Mouse (Mus musculus) heart, postnatal 0 days (tissue): ENCODE results near the gene Pml. TPM values are rescaled to one million over a fixed set of nuclear protein-coding genes. Genes with fewer than 3 reads are reported as not detected.
A peak's percentile ranks its signal among the peaks of the same experiment; 100 is the strongest.

Source experiments
- ATAC-seq: fragments of 200-750 bp; cut with Nextera tagmentation; 2 replicates; pipeline ENCODE4 v1.8.0; 2017; ENCODE audit warnings: low read depth, moderate number of reproducible peaks, moderate library complexity; ENCODE audit not compliant: insufficient read depth
- DNase-seq: peaks from one replicate; pipeline ENCODE4 v3.0.0-alpha.2; 2016; ENCODE audit warnings: low spot score
- H3K27ac ChIP-seq: fragments of 300-500 bp; sonication (generic); 2 replicates; pipeline ENCODE4 v1.5.1; 2014; ENCODE audit warnings: low read depth, mild to moderate bottlenecking
- H3K27me3 ChIP-seq: fragments of 300-500 bp; sonication (generic); 2 replicates; pipeline ENCODE4 v1.6.1; 2014; ENCODE audit warnings: low read length, mixed read lengths; ENCODE audit not compliant: control insufficient read depth, insufficient read depth
- H3K36me3 ChIP-seq: fragments of 300-500 bp; sonication (generic); replicated peaks from 2 replicates; pipeline ENCODE4 v1.6.1; 2014; ENCODE audit warnings: low read length, mixed read lengths; ENCODE audit not compliant: control insufficient read depth, insufficient read depth
- H3K4me1 ChIP-seq: fragments of 300-500 bp; sonication (generic); 2 replicates; pipeline ENCODE4 v1.6.1; 2014; ENCODE audit warnings: antibody characterized with exemption; ENCODE audit not compliant: control insufficient read depth, insufficient read depth
- H3K4me2 ChIP-seq: fragments of 300-500 bp; sonication (generic); 2 replicates; pipeline ENCODE4 v1.6.1; 2014; ENCODE audit warnings: low read depth, mild to moderate bottlenecking, low read length, moderate library complexity
- H3K4me3 ChIP-seq: fragments of 300-500 bp; sonication (generic); 2 replicates; pipeline ENCODE4 v1.5.1; 2014; ENCODE audit warnings: low read depth, low read length
- H3K9ac ChIP-seq: fragments of 300-500 bp; sonication (generic); replicated peaks from 2 replicates; pipeline ENCODE4 v1.6.1; 2014; ENCODE audit warnings: low read depth, low read length, mixed read lengths
- H3K9me3 ChIP-seq: fragments of 300-500 bp; sonication (generic); replicated peaks from 2 replicates; pipeline ENCODE4 v1.6.1; 2016; ENCODE audit warnings: low read length; ENCODE audit not compliant: control insufficient read depth
- CTCF ChIP-seq: IDR thresholded peaks from 2 replicates; pipeline ENCODE4 v1.5.1; 2016; ENCODE audit warnings: antibody characterized with exemption, control low read depth, low read depth
- EP300 ChIP-seq: IDR thresholded peaks from 2 replicates; pipeline ENCODE4 v1.6.1; 2016; ENCODE audit warnings: antibody characterized with exemption, low read depth
- WGBS: fragments of 180-500 bp; shearing (Covaris S2); extraction: QIAGEN DNeasy Blood & Tissue Kit; methylation state at CpG from one replicate; pipeline ENCODE4 v1.1.7; 2014; 5-methylcytosine and 5-hydroxymethylcytosine counted together
- polyA plus RNA-seq: library from polyadenylated mRNA; unstranded; fragments of >200 nt; fragmentation: Nextera tagmentation; extraction: Ambion mirVana; gene quantifications from 2 replicates; pipeline ENCODE4 v1.2.1, GENCODE M21; 2015
- total RNA-seq: library from RNA; depleted of rRNA; stranded (reverse); fragments of >200 nt; gene quantifications from 2 replicates; pipeline ENCODE4 v1.2.3, GENCODE M21; 2014; ENCODE audit warnings: low replicate concordance

Gene Pml
- total and polyA plus RNA-seq, 2 experiments from 2014 or later = 5.2 to 15.0 TPM

DNA sequence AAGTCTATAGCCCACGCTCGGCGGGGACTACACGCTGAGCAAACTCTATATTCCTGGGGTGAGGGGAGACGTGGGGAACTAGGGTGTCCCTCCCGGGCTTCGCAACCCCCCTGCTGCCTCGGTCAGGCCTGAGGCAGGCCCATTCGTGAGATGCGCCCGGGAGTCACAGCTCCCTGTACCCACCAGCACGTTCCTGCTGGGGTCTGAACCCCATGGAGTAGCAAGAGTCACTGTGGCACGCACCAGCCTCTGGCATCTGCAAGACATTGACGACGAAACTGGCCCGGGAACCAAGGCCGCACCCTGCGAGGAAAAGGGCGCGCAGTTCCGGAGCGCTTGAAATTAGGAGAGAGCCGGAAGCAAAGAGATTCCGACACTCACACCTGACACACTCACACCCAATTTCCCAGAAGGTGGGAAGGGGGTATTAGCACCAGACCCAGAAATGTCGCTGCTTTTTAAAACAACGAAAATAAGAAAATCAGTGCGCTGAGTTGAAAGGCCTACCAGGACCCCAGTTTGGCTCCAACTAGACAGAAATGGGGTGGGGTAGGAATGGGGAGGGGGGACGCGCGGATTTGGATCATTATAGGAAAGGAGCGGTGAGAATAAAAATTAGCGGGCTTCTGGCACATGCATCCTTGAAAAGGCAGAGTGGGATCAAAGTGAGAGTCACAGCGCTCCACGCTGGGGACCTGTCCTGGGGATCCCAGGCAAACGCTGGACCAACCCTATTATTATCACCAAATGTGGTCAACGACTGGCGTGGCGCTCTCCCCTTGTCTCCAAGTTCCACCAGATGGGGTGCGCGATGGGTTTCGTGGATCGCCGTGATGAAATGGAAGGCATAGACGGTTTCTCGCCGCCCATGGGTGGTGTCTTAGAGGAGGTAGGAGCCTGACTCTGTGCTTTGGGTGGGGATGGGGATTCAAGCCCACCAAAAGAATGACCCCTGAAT is 52.7 kb downstream of the Pml start:
- ATAC-seq (no peak), DNase-seq (no peak)
- H3K4me1 ChIP-seq = peaks cover 19% of the 10 kb centered on the region
- peak overlapping the region; percentile 50; the same call in 1 of the 2 replicates for H3K4me2 ChIP-seq
- no peaks in the 10 kb centered on the region for H3K9me3 ChIP-seq
- no peak overlapping the region for H3K9ac ChIP-seq
- peaks cover 84% of the 10 kb centered on the region for H3K27me3 ChIP-seq
- H3K4me3 ChIP-seq = peak overlapping the region; percentile 33
- WGBS = 4% methylated on average over 46 of the region's 46 CpGs
- no peaks in the 10 kb centered on the region for H3K36me3 ChIP-seq
- no peak overlapping the region for H3K27ac ChIP-seq
- no peak for TF ChIP-seq CTCF
- no peak for TF ChIP-seq EP300

DNA sequence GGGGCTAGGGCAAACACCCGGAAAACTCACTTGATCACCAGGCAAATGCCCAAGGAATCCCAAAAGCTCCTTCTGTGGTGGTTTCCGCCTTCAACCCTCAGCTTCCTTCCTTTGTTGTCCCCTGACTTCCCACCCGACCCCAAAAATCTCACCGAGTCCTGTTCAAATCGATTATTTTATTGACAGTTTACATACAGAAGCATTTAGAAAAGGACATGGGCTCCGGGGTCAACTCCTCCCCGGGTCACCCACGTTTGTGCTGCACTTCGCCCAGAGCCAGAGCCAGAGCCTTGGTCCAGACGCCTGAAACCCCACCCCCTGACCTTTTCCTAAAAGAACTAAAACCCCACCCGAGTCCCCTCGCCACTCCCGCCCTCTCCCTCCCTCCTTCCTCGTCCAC is 53.4 kb downstream of the Pml start:
- H3K4me2 ChIP-seq = peak overlapping the region; percentile 36; the same call in 1 of the 2 replicates
- H3K4me1 ChIP-seq = peaks cover 19% of the 10 kb centered on the region
- no peak overlapping the region for H3K27ac ChIP-seq
- ATAC-seq (no peak), DNase-seq (no peak)
- no peak overlapping the region for H3K4me3 ChIP-seq
- H3K9me3 ChIP-seq = no peaks in the 10 kb centered on the region
- H3K9ac ChIP-seq = no peak overlapping the region
- TF ChIP-seq CTCF (no peak), EP300 (no peak)
- WGBS = 8% methylated on average over 14 of the region's 14 CpGs
- peaks cover 76% of the 10 kb centered on the region for H3K27me3 ChIP-seq
- no peaks in the 10 kb centered on the region for H3K36me3 ChIP-seq

DNA sequence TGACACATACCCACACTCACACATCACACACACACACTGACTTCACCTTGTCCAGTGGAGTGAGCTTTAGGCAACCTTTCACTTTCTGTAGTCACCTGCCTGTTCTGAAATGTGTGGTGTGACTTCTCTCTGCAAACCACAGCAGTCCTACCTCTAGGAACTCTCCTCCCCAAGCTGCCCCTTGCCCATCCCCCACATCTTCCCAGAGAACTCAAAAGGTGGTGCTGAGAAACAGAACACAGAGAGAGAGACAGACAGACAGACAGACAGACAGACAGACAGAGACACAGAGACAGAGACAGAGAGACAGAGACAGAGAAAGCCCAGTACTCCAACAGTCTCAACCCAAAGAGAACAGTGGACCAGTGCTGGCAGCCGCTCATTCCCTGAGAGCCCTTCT is 53.9 kb downstream of the Pml start:
- TF ChIP-seq EP300 (no peak), CTCF (no peak)
- no peak for ATAC-seq
- Histone ChIP-seq H3K9ac (no peak overlapping the region), H3K27me3 (peaks cover 72% of the 10 kb centered on the region), H3K4me1 (peaks cover 19% of the 10 kb centered on the region), H3K36me3 (no peaks in the 10 kb centered on the region), H3K27ac (no peak overlapping the region), H3K9me3 (no peaks in the 10 kb centered on the region), H3K4me2 (no peak overlapping the region), H3K4me3 (no peak overlapping the region)
- WGBS = 31% methylated on average over 1 of the region's 1 CpGs
- no peak for DNase-seq

DNA sequence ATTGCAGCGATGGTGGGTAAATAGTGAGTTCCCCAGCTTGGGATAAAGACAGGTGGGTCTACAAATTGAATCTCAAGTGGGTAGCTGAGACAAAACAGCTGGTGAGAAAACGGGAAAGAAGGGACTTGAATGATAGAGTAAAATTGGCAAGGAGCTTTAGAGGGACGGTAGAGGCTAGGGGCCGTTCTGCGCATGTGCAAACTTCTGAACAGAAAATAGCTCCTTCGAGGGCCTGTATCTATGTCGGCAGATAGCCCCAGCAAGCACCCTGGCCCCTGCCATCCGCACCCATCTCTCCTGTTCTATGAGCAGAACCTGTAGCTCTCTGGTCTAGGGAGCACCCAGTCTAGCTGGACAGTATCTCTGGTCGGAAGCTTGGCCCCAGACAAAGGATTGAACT is 55.4 kb downstream of the Pml start:
- WGBS = 57% methylated on average over 9 of the region's 9 CpGs
- TF ChIP-seq CTCF = no peak
- TF ChIP-seq EP300 = no peak
- Histone ChIP-seq H3K27me3 (peaks cover 57% of the 10 kb centered on the region), H3K9ac (no peak overlapping the region), H3K4me3 (no peak overlapping the region), H3K36me3 (no peaks in the 10 kb centered on the region), H3K4me2 (no peak overlapping the region), H3K4me1 (peaks cover 17% of the 10 kb centered on the region), H3K9me3 (no peaks in the 10 kb centered on the region), H3K27ac (no peak overlapping the region)
- DNase-seq (no peak), ATAC-seq (no peak)

DNA sequence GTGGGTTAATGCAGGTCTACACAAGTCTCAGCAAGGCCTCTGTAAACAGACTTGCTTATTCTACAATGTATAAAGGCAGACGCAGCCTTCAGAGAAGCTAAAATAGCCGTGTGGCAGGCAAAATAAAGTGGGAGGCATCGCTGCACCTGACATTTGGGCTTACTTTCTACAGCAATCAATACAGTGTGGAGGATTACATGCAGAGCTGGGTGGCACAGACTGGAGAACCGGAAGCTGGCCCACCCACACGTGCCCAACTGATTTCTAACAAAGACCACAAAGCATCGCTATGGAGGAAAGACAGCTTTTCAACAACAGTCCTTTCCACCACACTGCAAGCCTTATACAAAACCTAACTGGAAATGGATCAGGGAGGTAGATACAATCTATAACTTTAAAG is 65.1 kb downstream of the Pml start:
- no peaks in the 10 kb centered on the region for H3K36me3 ChIP-seq

More for the DNA sequence above, 65.1 kb downstream of the Pml start:
- DNase-seq (no peak), ATAC-seq (no peak)
- WGBS = 75% methylated on average over 6 of the region's 6 CpGs
- Histone ChIP-seq H3K27ac (no peak overlapping the region), H3K4me2 (no peak overlapping the region), H3K27me3 (no peaks in the 10 kb centered on the region), H3K4me3 (no peak overlapping the region), H3K9ac (no peak overlapping the region), H3K4me1 (no peaks in the 10 kb centered on the region), H3K9me3 (no peaks in the 10 kb centered on the region)
- no peak for TF ChIP-seq CTCF
- TF ChIP-seq EP300 = no peak
